Mouse (Mus musculus): ENCODE data around the gene Vmn1r189. TPM values are rescaled to one million over a fixed set of nuclear protein-coding genes. Genes with fewer than 3 reads are reported as not detected.

Gene Vmn1r189
- not detected for polyA plus RNA-seq (2017; shearing (Covaris generic))

GRCm38 (mm10) chr13:22105724-22106123 is at the start of gene Vmn1r189:
TSS of gene Vmn1r189 (minus strand) at chr13:22105824.

GRCm38 (mm10) chr13:22084140-22084539 is 21.5 kb downstream of the Vmn1r189 start, which contains the start of gene Vmn1r188:
TSS of gene Vmn1r188 (plus strand) at chr13:22084440.

Other genes with a start within 250 kb of the Vmn1r189 start
- gene Zfp184, start 160.7 kb downstream of the Vmn1r189 start, polyA plus RNA-seq (2017; shearing (Covaris generic)), result 0.17 TPM
- not detected for gene Pom121l2, start 124.6 kb downstream of the Vmn1r189 start, polyA plus RNA-seq (2017; shearing (Covaris generic))
- 0.77 TPM for gene Prss16, start 96.1 kb downstream of the Vmn1r189 start, polyA plus RNA-seq (2017; shearing (Covaris generic))
- gene Hist1h2ah, start 70.3 kb downstream of the Vmn1r189 start, polyA plus RNA-seq (2017; shearing (Covaris generic)), result 1.9 TPM
- not detected for gene Hist1h2bk, start 70.0 kb downstream of the Vmn1r189 start, polyA plus RNA-seq (2017; shearing (Covaris generic))
- 11.9 TPM for gene Hist1h4i, start 64.5 kb downstream of the Vmn1r189 start, polyA plus RNA-seq (2017; shearing (Covaris generic))
- gene Hist1h2ag, start 62.9 kb downstream of the Vmn1r189 start, polyA plus RNA-seq (2017; shearing (Covaris generic)), result 1.5 TPM
- 2.9 TPM for gene Hist1h2bj, start 62.6 kb downstream of the Vmn1r189 start, polyA plus RNA-seq (2017; shearing (Covaris generic))
- not detected for gene Vmn1r188, start 21.4 kb downstream of the Vmn1r189 start, polyA plus RNA-seq (2017; shearing (Covaris generic))
- not detected for gene Vmn1r191, start 78.1 kb upstream of the Vmn1r189 start, polyA plus RNA-seq (2017; shearing (Covaris generic))
- gene Vmn1r192, start 85.3 kb upstream of the Vmn1r189 start, polyA plus RNA-seq (2017; shearing (Covaris generic)), result not detected
- gene Vmn1r193, start 117.3 kb upstream of the Vmn1r189 start, polyA plus RNA-seq (2017; shearing (Covaris generic)), result not detected
- not detected for gene Vmn1r194, start 138.4 kb upstream of the Vmn1r189 start, polyA plus RNA-seq (2017; shearing (Covaris generic))
- not detected for gene Vmn1r195, start 164.7 kb upstream of the Vmn1r189 start, polyA plus RNA-seq (2017; shearing (Covaris generic))
- gene Vmn1r196, start 184.1 kb upstream of the Vmn1r189 start, polyA plus RNA-seq (2017; shearing (Covaris generic)), result not detected
- gene Vmn1r197, start 218.8 kb upstream of the Vmn1r189 start, polyA plus RNA-seq (2017; shearing (Covaris generic)), result 0.07 TPM
- gene Vmn1r198, start 244.5 kb upstream of the Vmn1r189 start, polyA plus RNA-seq (2017; shearing (Covaris generic)), result 0.06 TPM

All from CD4-positive, CD25-positive, alpha-beta regulatory T cell, adult 9 weeks (primary cell).